In the genomic region with DNA sequence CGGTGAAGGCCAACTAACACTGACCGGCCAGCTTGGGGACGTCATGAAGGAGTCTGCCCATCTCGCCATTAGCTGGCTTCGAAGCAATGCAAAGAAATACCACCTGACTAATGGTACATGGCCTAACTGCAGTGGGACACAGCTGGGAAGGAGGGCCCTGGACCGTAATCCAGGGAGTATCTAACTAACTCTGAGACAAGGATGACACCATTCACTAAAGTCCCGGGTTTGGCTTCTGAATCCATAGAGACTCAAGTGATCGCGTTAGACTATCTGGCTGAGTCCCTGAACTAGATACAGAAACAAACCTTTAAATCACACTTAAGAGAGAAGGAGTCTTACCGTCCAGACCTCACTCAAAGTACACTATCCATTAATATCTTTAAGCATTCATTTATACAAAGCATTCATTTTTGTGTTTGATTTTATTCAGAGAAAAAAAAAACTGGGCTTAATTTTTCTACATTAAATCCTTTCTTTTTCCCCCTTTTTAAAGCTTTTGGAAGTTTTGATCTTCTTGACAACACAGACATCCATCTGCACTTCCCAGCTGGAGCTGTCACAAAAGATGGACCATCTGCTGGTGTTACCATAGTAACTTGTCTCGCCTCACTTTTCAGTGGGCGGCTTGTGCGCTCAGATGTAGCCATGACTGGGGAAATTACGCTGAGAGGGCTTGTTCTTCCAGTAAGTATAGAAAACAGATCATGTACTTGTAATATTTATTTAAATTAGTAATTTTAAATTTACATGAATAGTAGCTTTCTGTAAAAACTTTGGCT, we compare ENCODE assay signal across 8 mouse cellular contexts. TPM values are rescaled to one million over a fixed set of nuclear protein-coding genes. Genes with fewer than 3 reads are reported as not detected.
DNase-seq lines count a peak whose midpoint lies in the region; ATAC-seq lines count a peak whose summit lies in the region.

No protein-coding gene starts in this region.

- DNase-seq in kidney, postnatal 4 days, result peak; percentile 22 to 30
- DNase-seq in kidney, postnatal 14 days, result no peak
- DNase-seq in frontal cortex, postnatal 10 days (ENCODE audit: low spot score in 2 of 2), result peak; percentile 59 to 65
- peak; percentile 84 to 86 for DNase-seq in left cerebral cortex, postnatal 14 days (ENCODE audit: low spot score in 2 of 2)
- peak; percentile 84 to 93 for DNase-seq in right cerebral cortex, postnatal 10 days (ENCODE audit: low spot score in 2 of 2)
- DNase-seq in adipocyte (ENCODE audit: low spot score), result no peak
- no peak for DNase-seq in adrenal gland, postnatal 10 days

- ATAC-seq in granulocyte monocyte progenitor cell, adult 5-6 weeks (replicated peaks; ENCODE audit: poor library complexity, severe bottlenecking), result no peak

- intact Hi-C loops in left cerebral cortex, postnatal 14 days (cut with DNase I), result no loop called here

RNA-seq across cellular contexts. Expression of a gene that starts 31.9 kb away (rescaled TPM):
- total RNA-seq in left cerebral cortex, postnatal 14 days (2021), result 1 to 10 TPM; 2.5 to 3.8 TPM
- not detected in 2 replicates for total RNA-seq in granulocyte monocyte progenitor cell, adult 5-6 weeks (2014; fragmentation: Nextera tagmentation)
- 0.36 TPM in 1 of 2 replicates, not detected in the other for total RNA-seq in granulocyte monocyte progenitor cell, adult 5-6 weeks (2017)
- 1 to 10 TPM; 2.8 to 2.9 TPM for total RNA-seq in adrenal gland, postnatal 10 days (2021)

RNA-seq across cellular contexts. Expression of a gene that starts 32.1 kb away (rescaled TPM):
- 10 to 100 TPM; 30.9 to 32.9 TPM for total RNA-seq in left cerebral cortex, postnatal 14 days (2021)
- total RNA-seq in granulocyte monocyte progenitor cell, adult 5-6 weeks (2014; fragmentation: Nextera tagmentation), result 8.1 and 14.1 TPM in 2 replicates
- 14.5 and 21.0 TPM in 2 replicates for total RNA-seq in granulocyte monocyte progenitor cell, adult 5-6 weeks (2017)
- 10 to 100 TPM; 19.4 to 23.0 TPM for total RNA-seq in adrenal gland, postnatal 10 days (2021)

Comparison
In these comparisons a context has a peak if more than half of its experiments do, and no peak if none do; other contexts are left out.
1. DNase-seq: peak in kidney, postnatal 4 days (2 of 2), frontal cortex, postnatal 10 days (2 of 2), left cerebral cortex, postnatal 14 days (2 of 2) and right cerebral cortex, postnatal 10 days (2 of 2); none in kidney, postnatal 14 days (single experiment), adipocyte (single experiment) and adrenal gland, postnatal 10 days (single experiment).